Comparison of ENCODE assay signal across 1 mouse cellular context in the genomic region with DNA sequence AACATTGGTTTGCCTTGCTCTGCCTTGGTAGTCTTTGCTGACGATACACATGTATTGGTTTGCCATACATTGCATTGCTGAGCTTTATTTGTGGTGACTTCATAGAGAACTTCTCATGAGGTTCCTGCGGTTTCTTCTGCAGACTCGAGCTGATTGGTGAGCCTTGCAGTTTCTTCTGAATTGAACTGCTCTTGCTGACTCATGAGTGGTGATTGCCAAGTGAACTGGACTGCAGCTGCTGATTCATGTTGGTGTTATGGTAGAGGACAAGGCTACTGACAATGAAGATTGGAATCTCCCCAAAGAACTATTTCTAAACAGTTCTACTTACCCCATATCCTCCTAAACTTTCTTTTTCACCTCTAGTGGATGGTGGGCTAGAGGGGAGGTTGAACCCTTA.
TF ChIP-seq lines count a peak whose summit lies in the region.

No protein-coding gene starts in this region.

TF ChIP-seq in MEL, 35 proteins besides CTCF, POLR2A, EP300 and RAD21 (continued from another document):
- TF ChIP-seq TCF12 (IDR thresholded peaks at IDR 0.05; ENCODE audit: low read depth, low read length) (no peak), CHD2 (IDR thresholded peaks at IDR 0.05; ENCODE audit: low read length) (no peak)
